Mouse (Mus musculus): ENCODE results near the gene Dio3.

Dio3 gene

GRCm38 (mm10) chr12:110278853-110279252 is at the start of gene Dio3:
Dio3 (plus strand) TSS chr12:110279068.
- peak; percentile 62 to 79 for DNase-seq

DNA sequence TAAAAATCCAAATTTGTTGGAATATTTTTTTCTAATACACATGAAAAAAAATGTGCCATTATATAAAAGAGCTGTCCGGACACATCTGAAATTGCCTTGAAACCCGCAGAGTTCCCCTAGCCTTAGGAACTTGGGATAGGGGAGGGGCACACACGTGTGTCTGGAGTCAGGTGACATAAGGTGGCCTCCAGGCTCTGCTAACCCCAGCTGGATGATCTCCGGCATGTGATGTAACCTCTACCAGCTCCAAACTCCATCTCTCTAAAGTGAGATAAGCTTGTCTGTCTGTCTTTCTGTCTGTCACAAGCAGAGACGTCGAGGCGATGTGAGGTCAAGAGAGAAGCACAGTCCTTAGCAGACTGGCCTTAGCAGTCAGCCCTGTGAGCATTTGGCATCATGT is 48.6 kb upstream of the Dio3 start:
- DNase-seq: peak in 1 of 2 experiments; percentile 68

- peak; percentile 78 to 94 for DNase-seq
Measured at GRCm38 (mm10) chr12:110230767-110231166, 48.1 kb upstream of the Dio3 start.

GRCm38 (mm10) chr12:110231709-110232600 is 46.9 kb upstream of the Dio3 start:
- peak; percentile 79 to 92 for DNase-seq

- DNase-seq: peak; percentile 48 to 71
Measured at GRCm38 (mm10) chr12:110235908-110236307, 43.0 kb upstream of the Dio3 start.

DNA sequence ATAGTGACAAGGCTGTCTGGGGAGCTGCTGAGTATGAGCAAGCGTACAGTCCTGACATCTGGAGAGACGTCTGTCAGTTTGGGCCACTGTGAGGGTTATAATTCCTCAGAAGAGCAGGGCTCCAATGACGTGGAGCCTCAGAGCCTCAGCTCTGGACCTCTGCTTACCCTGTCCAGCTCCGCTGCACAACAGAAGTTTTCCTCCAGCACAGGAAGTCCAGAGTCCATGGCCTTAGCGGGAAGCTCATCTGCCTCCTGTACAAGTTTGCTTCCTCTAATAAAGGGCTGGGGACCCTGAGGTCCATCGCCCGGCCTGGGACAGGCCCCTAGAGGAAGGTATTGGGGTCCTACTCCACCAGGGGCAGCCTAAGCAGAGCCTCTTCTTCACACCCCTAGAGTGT is 41.8 kb upstream of the Dio3 start:
- DNase-seq: peak in 1 of 2 experiments; percentile 66

GRCm38 (mm10) chr12:110239358-110239757 is 39.5 kb upstream of the Dio3 start:
- DNase-seq: no peak

- DNase-seq: peak; percentile 69 to 90
Measured at GRCm38 (mm10) chr12:110244581-110244980, 34.3 kb upstream of the Dio3 start.

GRCm38 (mm10) chr12:110245461-110245860 is 33.4 kb upstream of the Dio3 start:
- DNase-seq: no peak

DNA sequence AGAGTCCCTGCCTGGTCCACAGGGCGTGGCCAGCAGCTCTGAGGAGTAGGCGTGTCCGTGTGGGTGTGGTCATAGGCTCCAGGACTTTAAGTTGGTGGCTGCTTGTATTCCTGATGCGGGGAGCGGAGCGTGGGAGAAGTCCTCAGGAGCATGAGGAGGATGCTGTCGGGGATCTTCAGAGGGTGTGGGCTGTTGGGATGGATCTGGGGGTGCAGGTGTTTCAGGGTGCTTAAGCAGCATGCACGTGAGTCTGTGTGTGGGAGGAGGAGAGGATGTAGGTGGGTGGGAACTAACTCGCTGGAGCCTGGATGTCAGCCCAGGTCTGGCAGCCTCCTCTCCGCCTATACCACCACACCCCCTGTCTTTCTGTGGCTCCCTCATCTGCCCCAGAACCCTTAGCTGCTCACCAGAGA is 26.7 kb upstream of the Dio3 start:
- DNase-seq: no peak

- no peak for DNase-seq
Measured at GRCm38 (mm10) chr12:110255731-110256130, 23.1 kb upstream of the Dio3 start.

DNA sequence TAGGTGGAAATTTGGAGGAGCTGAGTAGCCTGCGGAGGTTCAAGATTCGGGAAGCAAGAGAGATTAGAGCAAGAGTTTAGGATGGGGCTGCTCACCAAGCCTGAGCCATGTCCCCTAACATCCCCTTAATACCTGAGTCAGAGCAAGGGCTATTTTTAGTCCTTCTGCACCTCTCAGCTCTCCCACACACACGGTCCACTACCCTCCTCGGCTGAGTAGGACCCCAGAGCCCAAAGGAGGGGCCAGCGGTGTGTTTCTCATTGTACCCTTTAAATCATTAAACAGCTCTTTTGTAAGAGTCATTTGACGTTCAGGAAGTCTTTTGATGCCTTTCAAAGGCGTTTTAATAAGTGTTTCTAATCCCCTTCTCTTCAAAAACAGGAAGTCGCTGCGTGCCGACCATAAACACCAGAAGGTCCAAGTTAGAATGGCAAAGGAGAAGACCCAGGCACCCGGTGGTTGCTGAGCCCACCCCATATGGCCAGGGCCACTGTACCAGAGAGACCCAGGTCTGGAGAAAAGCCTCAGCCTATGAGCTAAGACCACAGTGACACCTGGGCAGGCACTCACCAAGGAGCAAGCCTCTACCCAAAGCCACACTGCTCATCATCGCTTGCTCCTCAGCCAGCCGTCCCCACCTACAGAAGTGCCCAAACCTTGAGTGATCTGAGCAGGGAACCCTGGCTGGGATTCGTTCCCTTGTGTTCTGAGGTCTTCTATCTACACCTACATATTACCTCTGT is 22.2 kb upstream of the Dio3 start:
- DNase-seq: no peak

DNA sequence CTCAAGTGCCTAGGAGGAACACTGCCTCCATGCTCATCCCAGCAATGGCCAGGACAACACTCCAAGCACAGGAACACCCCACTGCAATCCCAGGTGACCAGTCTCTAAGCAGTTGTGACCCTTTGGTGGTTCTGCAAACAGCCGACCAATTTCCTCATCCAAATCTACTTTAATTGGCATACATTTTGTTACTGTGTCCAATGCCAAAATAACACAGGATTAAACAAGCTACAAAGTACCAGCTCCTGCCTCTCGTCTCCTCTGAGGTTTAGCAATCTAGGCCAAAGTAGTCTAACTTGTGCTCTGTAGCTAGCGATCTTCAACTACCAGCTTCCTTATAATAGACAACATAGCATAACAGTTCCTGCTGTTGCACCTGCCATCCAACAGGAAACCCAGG is 10.6 kb upstream of the Dio3 start:
- DNase-seq: no peak

- DNase-seq: no peak
Measured at GRCm38 (mm10) chr12:110269686-110270085, 9.2 kb upstream of the Dio3 start.

DNA sequence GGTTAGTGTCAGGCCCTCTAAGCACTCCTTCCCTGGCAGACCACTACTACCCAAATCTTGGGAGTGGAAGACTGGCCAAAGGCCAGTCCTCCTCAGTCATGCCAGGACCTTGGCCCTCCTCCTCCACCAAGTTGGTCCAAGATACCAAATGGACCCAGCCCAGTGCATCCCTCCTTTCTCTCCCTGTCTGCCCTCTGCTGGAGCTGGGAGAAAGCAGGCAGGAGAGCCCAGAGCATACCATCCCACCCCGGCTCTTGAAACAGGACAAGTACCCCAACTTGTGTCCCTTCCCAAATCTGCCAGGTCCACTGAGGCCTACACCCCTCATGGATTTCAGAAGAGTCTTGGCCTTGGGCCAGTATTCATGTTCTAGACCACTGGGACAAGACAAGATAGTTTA is 2.8 kb upstream of the Dio3 start:
- no peak for DNase-seq

DNA sequence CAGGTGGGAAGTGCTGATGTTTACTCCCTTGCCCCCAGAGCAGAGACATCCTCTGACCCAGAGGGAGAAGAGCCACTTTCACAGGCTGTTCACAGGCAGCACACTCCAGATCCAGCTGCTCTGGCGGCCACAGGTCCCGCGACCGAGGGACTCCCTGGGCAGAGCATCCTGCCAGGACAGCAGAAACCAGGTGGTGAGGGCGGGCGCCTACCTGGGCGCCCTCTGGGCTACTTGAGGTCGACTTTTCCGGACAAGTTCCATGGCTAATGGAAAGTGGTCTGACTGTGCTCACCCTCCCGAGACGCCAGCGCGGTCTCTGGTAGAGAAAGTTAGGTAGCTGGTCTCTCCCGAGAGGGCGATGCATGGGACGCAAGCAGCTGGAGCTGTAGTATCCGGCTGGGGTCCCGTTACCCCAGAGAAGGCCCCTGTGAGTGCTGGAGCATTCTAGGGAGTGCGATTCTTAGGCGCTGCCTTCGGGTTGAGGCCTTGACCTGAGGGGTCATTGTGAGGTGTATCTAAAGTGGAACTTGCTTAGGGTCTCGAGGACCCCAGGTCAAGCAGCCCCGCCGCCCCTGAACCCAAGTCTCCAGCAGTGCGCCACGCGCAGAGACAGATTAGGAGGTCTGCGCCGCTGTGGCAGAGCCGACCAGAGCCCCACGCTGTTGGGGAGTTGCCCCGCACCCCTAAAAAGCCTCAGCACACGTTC is 1.5 kb upstream of the Dio3 start:
- peak in 1 of 2 experiments; percentile 57 for DNase-seq

DNA sequence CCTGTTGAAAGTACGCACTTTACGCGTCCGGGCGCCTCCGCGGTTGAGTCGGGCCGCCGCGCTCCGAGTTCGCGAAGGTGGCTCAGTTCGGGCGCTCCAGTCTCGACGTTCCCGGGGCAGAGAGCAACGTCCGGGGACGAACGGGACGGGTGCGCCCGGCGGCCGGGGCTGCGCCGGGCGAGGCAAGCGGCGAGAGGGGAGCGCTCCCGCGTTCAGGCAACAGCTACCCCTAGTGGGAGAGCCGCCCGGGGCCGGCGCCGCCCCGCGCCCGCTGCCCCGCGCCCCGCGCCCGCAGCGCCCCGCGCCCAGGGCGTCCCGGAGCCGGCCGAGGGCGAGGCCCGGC is 932 bp upstream of the Dio3 start:
- peak; percentile 56 to 82 for DNase-seq

DNA sequence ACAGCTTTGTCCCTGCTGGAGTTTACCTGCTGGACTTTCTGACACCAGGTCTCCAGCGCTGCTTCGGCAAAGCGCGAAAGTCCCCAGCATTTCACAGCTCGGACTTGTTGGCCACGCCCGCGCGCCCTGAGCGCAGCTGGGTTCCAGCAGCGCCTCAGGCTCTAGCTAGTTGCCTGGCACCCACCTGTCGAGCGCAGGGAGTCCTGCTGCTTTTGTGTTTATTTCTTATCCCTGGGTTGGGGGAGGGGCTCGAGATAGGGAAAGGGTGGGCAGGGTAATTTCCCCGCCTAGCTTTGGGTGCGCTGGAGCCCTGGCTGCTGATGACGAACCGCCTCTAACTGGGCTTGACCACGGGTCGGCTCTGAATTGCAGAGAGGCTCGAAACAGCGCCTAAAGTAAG is 1.5 kb downstream of the Dio3 start:
- DNase-seq: no peak

GRCm38 (mm10) chr12:110283792-110284191 is 4.9 kb downstream of the Dio3 start:
- no peak for DNase-seq

DNA sequence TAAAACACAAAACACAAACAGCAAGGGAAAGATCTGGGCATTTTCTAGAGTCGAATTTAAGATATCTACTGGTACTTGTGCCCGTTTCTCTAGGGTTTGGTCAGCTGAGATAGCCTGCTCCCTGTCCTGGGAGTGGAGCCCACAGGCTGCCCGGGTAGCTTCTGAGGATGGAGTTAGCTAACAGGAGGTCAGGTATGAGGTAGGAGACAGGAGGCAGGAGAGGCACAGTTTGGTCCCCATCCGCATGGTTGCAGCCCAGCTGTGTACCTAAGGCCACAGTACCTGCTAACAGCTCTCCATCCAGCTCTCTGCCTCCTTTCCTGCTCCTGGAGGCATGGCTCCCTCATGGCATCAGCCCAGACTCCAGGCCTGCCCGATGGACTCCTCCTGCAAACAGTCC is 13.9 kb downstream of the Dio3 start:
- no peak for DNase-seq

DNA sequence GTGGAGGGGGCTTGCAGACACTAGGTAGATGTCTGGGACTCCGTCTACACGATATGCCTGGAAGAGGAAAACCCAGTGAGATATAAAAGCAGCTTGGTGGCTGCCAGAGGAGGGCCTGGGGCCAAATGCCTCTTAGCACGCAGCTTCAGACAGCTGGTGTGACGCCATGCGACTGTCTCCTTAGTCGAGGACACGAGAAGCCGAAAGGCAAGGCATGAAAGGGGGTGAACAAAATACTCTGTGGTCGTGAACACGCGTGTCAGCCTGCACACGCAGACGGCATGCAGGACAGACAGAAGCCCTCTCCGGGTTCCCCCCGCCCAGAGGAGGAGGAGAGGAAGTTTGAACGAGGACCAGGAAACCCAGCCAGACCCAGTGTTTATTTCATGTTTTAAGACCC is 16.0 kb downstream of the Dio3 start:
- no peak for DNase-seq

- no peak for DNase-seq
Measured at GRCm38 (mm10) chr12:110298653-110299052, 19.8 kb downstream of the Dio3 start.

DNA sequence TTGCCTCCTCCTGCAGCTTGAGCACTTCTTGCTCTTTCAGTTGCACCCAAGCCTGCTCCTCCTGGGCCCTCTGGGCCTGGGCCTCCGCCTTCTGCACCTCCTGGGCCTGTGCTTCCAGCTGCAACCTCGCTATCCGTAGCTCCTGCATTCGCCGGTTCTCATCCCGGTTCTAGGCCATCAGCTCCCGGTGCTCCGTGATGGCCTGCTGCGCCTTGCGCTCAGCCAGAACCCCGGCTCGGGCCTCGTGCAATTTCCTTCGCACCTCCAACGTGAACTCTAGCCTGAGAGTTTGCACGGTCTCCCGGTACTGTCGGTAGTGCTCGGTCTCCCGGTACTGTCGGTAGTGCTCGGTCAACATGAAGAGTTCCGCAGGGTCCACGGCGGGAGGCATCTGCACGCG is 40.8 kb downstream of the Dio3 start:
- no peak for DNase-seq

All from kidney, postnatal 25 days (tissue).